Mouse (Mus musculus) limb, embryonic 11.5 days (tissue): ENCODE data around the gene Clk3. TPM values are rescaled to one million over a fixed set of nuclear protein-coding genes. Genes with fewer than 3 reads are reported as not detected.

ENCODE experiments used
- ATAC-seq: fragments of 200-750 bp; cut with Nextera tagmentation; 2 replicates; pipeline ENCODE4 v1.8.0; 2017; ENCODE audit warnings: low read depth; ENCODE audit not compliant: insufficient number of reproducible peaks, low FRiP score, low TSS enrichment
- DNase-seq: peaks from one replicate; pipeline ENCODE4 v3.0.0-alpha.2; 2015; ENCODE audit warnings: low spot score
- H3K27ac ChIP-seq: fragments of 300-500 bp; sonication (generic); replicated peaks from 2 replicates; pipeline ENCODE4 v1.5.1; 2014; ENCODE audit warnings: low read depth, mild to moderate bottlenecking, low read length
- H3K27me3 ChIP-seq: fragments of 300-500 bp; sonication (generic); 2 replicates; pipeline ENCODE4 v1.6.1; 2014; ENCODE audit warnings: mild to moderate bottlenecking, low read length, mixed read lengths; ENCODE audit not compliant: control insufficient read depth, insufficient read depth
- H3K36me3 ChIP-seq: fragments of 300-500 bp; sonication (generic); 2 replicates; pipeline ENCODE4 v1.6.1; 2014; ENCODE audit warnings: mild to moderate bottlenecking, low read length, moderate library complexity, mixed read lengths; ENCODE audit not compliant: control insufficient read depth, insufficient read depth
- H3K4me1 ChIP-seq: fragments of 300-500 bp; sonication (generic); 2 replicates; pipeline ENCODE4 v1.6.1; 2014; ENCODE audit warnings: low read length, mixed read lengths; ENCODE audit not compliant: control insufficient read depth, insufficient read depth
- H3K4me2 ChIP-seq: fragments of 300-500 bp; sonication (generic); 2 replicates; pipeline ENCODE4 v1.6.1; 2014; ENCODE audit warnings: low read depth, mild to moderate bottlenecking, moderate library complexity; ENCODE audit not compliant: severe bottlenecking
- H3K4me3 ChIP-seq: fragments of 300-500 bp; sonication (generic); 2 replicates; pipeline ENCODE4 v1.5.1; 2014; ENCODE audit warnings: low read depth, low read length
- H3K9ac ChIP-seq: fragments of 300-500 bp; sonication (generic); 2 replicates; pipeline ENCODE4 v1.6.1; 2014; ENCODE audit warnings: mild to moderate bottlenecking, low read length
- H3K9me3 ChIP-seq: fragments of 300-500 bp; sonication (generic); 2 replicates; pipeline ENCODE4 v1.6.1; 2016; ENCODE audit warnings: low read length; ENCODE audit not compliant: control insufficient read depth
- WGBS: fragments of 180-500 bp; shearing (Covaris S2); extraction: QIAGEN DNeasy Blood & Tissue Kit; methylation state at CpG from one replicate; pipeline ENCODE4 v1.1.7; 2014; 5-methylcytosine and 5-hydroxymethylcytosine counted together
- polyA plus RNA-seq: library from polyadenylated mRNA; unstranded; fragments of >200 nt; fragmentation: Nextera tagmentation; extraction: Ambion mirVana; gene quantifications from 2 replicates; pipeline ENCODE4 v1.2.1, GENCODE M21; 2014

Clk3 gene
- polyA plus RNA-seq, 1 experiment from 2014 or later = 72.2 TPM

GRCm38 (mm10) chr9:57708720-57709274 is 56.9 kb downstream of the Clk3 start:
- Histone ChIP-seq H3K9ac (peak overlapping the region; percentile 86), H3K4me1 (peaks cover 6% of the 10 kb centered on the region; the same call in 1 of the 2 replicates), H3K36me3 (peaks cover 3% of the 10 kb centered on the region; the same call in 1 of the 2 replicates), H3K9me3 (no peaks in the 10 kb centered on the region), H3K27ac (peak overlapping the region; percentile 53; the same call in 1 of the 2 replicates), H3K4me3 (peak overlapping the region; percentile 88), H3K27me3 (no peaks in the 10 kb centered on the region), H3K4me2 (peak overlapping the region; percentile 76)
- peak; percentile 52 for DNase-seq
- 3% methylated on average over 39 of the region's 39 CpGs for WGBS
- ATAC-seq = peak; percentile 76

DNA sequence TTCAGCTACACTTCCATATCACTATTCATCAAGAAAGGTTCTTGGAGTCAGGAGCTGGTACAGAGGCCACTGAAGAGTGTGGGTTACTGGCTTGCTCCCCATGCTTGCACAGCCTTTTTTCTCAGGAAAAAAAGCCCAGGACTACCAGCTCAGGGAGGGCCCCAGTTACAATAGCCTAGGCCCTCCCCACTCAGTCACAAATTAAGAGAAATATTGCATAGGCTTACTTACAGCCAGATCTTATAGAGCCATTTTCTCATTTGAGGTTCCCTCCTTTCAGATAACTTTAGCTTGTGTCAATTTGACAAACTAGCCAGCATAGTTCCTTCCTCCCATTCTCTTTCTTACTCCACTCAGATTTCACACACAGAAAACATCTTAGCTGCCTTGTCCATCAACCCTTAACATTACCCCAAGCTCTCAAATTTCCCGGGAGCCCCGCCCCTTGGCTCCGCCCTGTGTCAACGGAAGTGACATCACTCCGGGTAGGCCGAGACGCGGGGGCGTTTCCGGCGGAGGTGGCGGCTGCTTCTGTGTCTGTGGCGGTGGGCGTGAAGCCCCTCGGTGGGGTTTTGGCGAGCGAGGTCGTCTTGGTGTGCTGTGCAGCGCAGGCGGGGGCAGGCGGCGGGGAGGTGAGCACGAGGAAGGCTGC is 57.5 kb downstream of the Clk3 start, which contains the start of gene Edc3:
Gene Edc3 (plus strand): TSS at position 473 of the 652 bp plus-strand sequence.
- no peaks in the 10 kb centered on the region for H3K27me3 ChIP-seq
- no peaks in the 10 kb centered on the region for H3K9me3 ChIP-seq
- ATAC-seq (peak; percentile 92), DNase-seq (peak; percentile 97)
- WGBS = under 1% methylated on average over 23 of the region's 23 CpGs
- peak within 1 kb of the TSS; percentile 76 for H3K4me2 ChIP-seq
- peak within 1 kb of the TSS; percentile 53; the same call in 1 of the 2 replicates for H3K27ac ChIP-seq
- H3K4me1 ChIP-seq = peaks cover 6% of the 10 kb centered on the region; the same call in 1 of the 2 replicates
- H3K4me3 ChIP-seq = peak within 1 kb of the TSS; percentile 88
- peak within 1 kb of the TSS; percentile 86 for H3K9ac ChIP-seq
- H3K36me3 ChIP-seq = no peaks in the 10 kb centered on the region

DNA sequence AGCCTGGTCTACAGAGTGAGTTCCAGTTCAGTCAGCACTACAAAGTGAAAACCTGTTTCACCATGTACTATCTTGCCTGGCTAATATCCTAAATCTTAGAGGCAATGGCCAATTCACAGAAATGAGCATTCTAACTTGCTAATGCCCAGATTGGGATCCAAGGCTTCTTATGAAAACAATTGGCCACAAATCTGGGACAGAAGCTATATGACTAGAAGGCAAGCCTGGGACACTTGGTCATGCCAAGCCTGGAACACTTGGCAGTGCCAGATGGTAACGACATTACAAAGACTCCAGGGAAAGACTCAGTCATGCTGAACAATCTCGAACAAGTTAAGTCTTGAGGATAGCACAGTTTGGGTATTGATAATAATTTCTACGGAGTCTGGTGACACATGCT is 59.2 kb downstream of the Clk3 start:
- H3K9me3 ChIP-seq = no peaks in the 10 kb centered on the region
- WGBS = 90% methylated on average over 3 of the region's 3 CpGs
- no peak overlapping the region for H3K27ac ChIP-seq
- ATAC-seq (no peak), DNase-seq (no peak)
- H3K27me3 ChIP-seq = no peaks in the 10 kb centered on the region
- no peaks in the 10 kb centered on the region for H3K36me3 ChIP-seq
- no peak overlapping the region for H3K9ac ChIP-seq
- H3K4me1 ChIP-seq = peaks cover 6% of the 10 kb centered on the region; the same call in 1 of the 2 replicates
- H3K4me2 ChIP-seq = no peak overlapping the region
- no peak overlapping the region for H3K4me3 ChIP-seq

Other genes with a start within 250 kb of the Clk3 start
- 622 and 641 TPM in 2 replicates for gene Cox5a, start 244.6 kb downstream of the Clk3 start, polyA plus RNA-seq
- gene Fam219b, start 228.3 kb downstream of the Clk3 start, polyA plus RNA-seq = 16.8 and 17.8 TPM in 2 replicates
- 43.5 and 43.8 TPM in 2 replicates for gene Mpi, start 213.1 kb downstream of the Clk3 start, polyA plus RNA-seq
- 44.4 and 44.7 TPM in 2 replicates for gene Scamp2, start 204.9 kb downstream of the Clk3 start, polyA plus RNA-seq
- 9.7 and 9.8 TPM in 2 replicates for gene Ulk3, start 176.4 kb downstream of the Clk3 start, polyA plus RNA-seq
- not detected in 2 replicates for gene Cplx3, start 159.6 kb downstream of the Clk3 start, polyA plus RNA-seq
- not detected in 2 replicates for gene Lman1l, start 145.1 kb downstream of the Clk3 start, polyA plus RNA-seq
- gene Csk, start 112.2 kb downstream of the Clk3 start, polyA plus RNA-seq = 33.7 and 34.6 TPM in 2 replicates
- not detected in 2 replicates for gene Cyp1a2, start 82.2 kb downstream of the Clk3 start, polyA plus RNA-seq
- gene Cyp1a1, start 77.9 kb downstream of the Clk3 start, polyA plus RNA-seq = not detected in 2 replicates
- 29.2 and 31.7 TPM in 2 replicates for gene Edc3, start 57.3 kb downstream of the Clk3 start, polyA plus RNA-seq
- gene Arid3b, start 70.9 kb upstream of the Clk3 start, polyA plus RNA-seq = 35.8 and 38.9 TPM in 2 replicates
- 122 and 127 TPM in 2 replicates for gene Ubl7, start 145.1 kb upstream of the Clk3 start, polyA plus RNA-seq
- gene Sema7a, start 174.3 kb upstream of the Clk3 start, polyA plus RNA-seq = 0.35 and 1.4 TPM in 2 replicates
- 0.12 TPM in 1 of 2 replicates, not detected in the other for gene Cyp11a1, start 240.6 kb upstream of the Clk3 start, polyA plus RNA-seq